Mouse (Mus musculus) heart, embryonic 14.5 days (tissue): ENCODE results near the gene Bcl2. TPM values are rescaled to one million over a fixed set of nuclear protein-coding genes. Genes with fewer than 3 reads are reported as not detected.

Source experiments
- ATAC-seq: fragments of 200-750 bp; cut with Nextera tagmentation; 2 replicates; pipeline ENCODE4 v1.8.0; 2017; ENCODE audit warnings: low read depth, moderate TSS enrichment; ENCODE audit not compliant: insufficient number of reproducible peaks, insufficient read depth, low FRiP score
- H3K27ac ChIP-seq, 2 experiments: fragments of 200-500 bp in 1 of 2; fragments of 300-500 bp in 1 of 2; sonication (generic) in 1 of 2; replicated peaks in 1 of 2; 2 replicates each; pipeline ENCODE4 v1.5.1; 2012 to 2014; ENCODE audit warnings: low read depth in 2 of 2, low read length in 2 of 2, control low read depth in 1 of 2, mild to moderate bottlenecking in 1 of 2, mixed read lengths in 1 of 2; ENCODE audit not compliant: control insufficient read depth in 1 of 2, insufficient read depth in 1 of 2
- H3K27me3 ChIP-seq: fragments of 300-500 bp; sonication (generic); 2 replicates; pipeline ENCODE4 v1.6.1; 2014; ENCODE audit warnings: mild to moderate bottlenecking, low read length, control low read depth; ENCODE audit not compliant: control insufficient read depth, insufficient read depth
- H3K36me3 ChIP-seq: fragments of 300-500 bp; sonication (generic); 2 replicates; pipeline ENCODE4 v1.6.1; 2014; ENCODE audit warnings: mild to moderate bottlenecking, control low read depth, low read length, mixed read lengths; ENCODE audit not compliant: control insufficient read depth, insufficient read depth
- H3K4me1 ChIP-seq, 2 experiments: fragments of 200-500 bp in 1 of 2; fragments of 300-500 bp in 1 of 2; sonication (generic) in 1 of 2; 2 replicates each; pipeline ENCODE4 v1.6.1; 2012 to 2014; ENCODE audit warnings: low read length in 2 of 2, control low read depth in 1 of 2, mixed read lengths in 1 of 2; ENCODE audit not compliant: control insufficient read depth in 2 of 2, insufficient read depth in 2 of 2
- H3K4me2 ChIP-seq: fragments of 300-500 bp; sonication (generic); 2 replicates; pipeline ENCODE4 v1.6.1; 2014; ENCODE audit warnings: mild to moderate bottlenecking, low read length
- H3K4me3 ChIP-seq, 2 experiments: fragments of 200-500 bp in 1 of 2; fragments of 300-500 bp in 1 of 2; sonication (generic) in 1 of 2; 2 replicates each; pipeline ENCODE4 v1.5.1; 2012 to 2014; ENCODE audit warnings: low read length in 2 of 2, mild to moderate bottlenecking in 2 of 2, control low read depth in 1 of 2, low read depth in 1 of 2, moderate library complexity in 1 of 2; ENCODE audit not compliant: control insufficient read depth in 1 of 2, insufficient read depth in 1 of 2
- H3K9ac ChIP-seq: fragments of 300-500 bp; sonication (generic); 2 replicates; pipeline ENCODE4 v1.6.1; 2014; ENCODE audit warnings: mild to moderate bottlenecking, low read length
- H3K9me3 ChIP-seq: fragments of 300-500 bp; sonication (generic); 2 replicates; pipeline ENCODE4 v1.6.1; 2016; ENCODE audit warnings: low read length, control low read depth; ENCODE audit not compliant: control insufficient read depth
- WGBS: fragments of 180-500 bp; shearing (Covaris S2); extraction: QIAGEN DNeasy Blood & Tissue Kit; methylation state at CpG from one replicate; pipeline ENCODE4 v1.1.7; 2014; 5-methylcytosine and 5-hydroxymethylcytosine counted together
- polyA plus RNA-seq: library from polyadenylated mRNA; unstranded; fragments of >200 nt; fragmentation: Nextera tagmentation; extraction: Ambion mirVana; gene quantifications from 2 replicates; pipeline ENCODE4 v1.2.1, GENCODE M21; 2014

Gene Bcl2
- polyA plus RNA-seq, 1 experiment from 2014 or later: 6.2 TPM

GRCm38 (mm10) chr1:106582810-106583209 lies 131.3 kb downstream of the Bcl2 start:
- Histone ChIP-seq H3K4me1 (no peaks in the 10 kb centered on the region; a peak in 3 of 4 replicates), H3K27ac (no peak overlapping the region), H3K9ac (no peak overlapping the region), H3K9me3 (no peaks in the 10 kb centered on the region), H3K4me2 (no peak overlapping the region), H3K4me3 (no peak overlapping the region), H3K36me3 (no peaks in the 10 kb centered on the region), H3K27me3 (no peaks in the 10 kb centered on the region)
- no peak for ATAC-seq
- 87% methylated on average over 3 of the region's 3 CpGs for WGBS

- no peak overlapping the region for H3K4me3 ChIP-seq
- H3K9me3 ChIP-seq: no peaks in the 10 kb centered on the region
- ATAC-seq: no peak
- H3K4me2 ChIP-seq: no peak overlapping the region
- no peaks in the 10 kb centered on the region; a peak in 3 of 4 replicates for H3K4me1 ChIP-seq
- H3K9ac ChIP-seq: no peak overlapping the region
- 59% methylated on average over 2 of the region's 2 CpGs for WGBS
- no peaks in the 10 kb centered on the region for H3K36me3 ChIP-seq
- H3K27me3 ChIP-seq: no peaks in the 10 kb centered on the region
- no peak overlapping the region for H3K27ac ChIP-seq
Observed at GRCm38 (mm10) chr1:106581812-106582211, 132.3 kb downstream of the Bcl2 start.

GRCm38 (mm10) chr1:106579768-106580167 lies 134.3 kb downstream of the Bcl2 start:
- Histone ChIP-seq H3K9me3 (no peaks in the 10 kb centered on the region), H3K4me1 (no peaks in the 10 kb centered on the region; a peak in 3 of 4 replicates), H3K27me3 (no peaks in the 10 kb centered on the region), H3K36me3 (no peaks in the 10 kb centered on the region), H3K4me2 (no peak overlapping the region), H3K27ac (no peak overlapping the region), H3K4me3 (no peak overlapping the region), H3K9ac (no peak overlapping the region)
- WGBS: 39% methylated on average over 1 of the region's 1 CpGs
- ATAC-seq: no peak

- WGBS: 88% methylated on average over 2 of the region's 2 CpGs
Observed at GRCm38 (mm10) chr1:106572506-106572905, 141.6 kb downstream of the Bcl2 start.

GRCm38 (mm10) chr1:106570870-106571269 lies 143.2 kb downstream of the Bcl2 start:
- Histone ChIP-seq H3K36me3 (no peaks in the 10 kb centered on the region), H3K4me2 (no peak overlapping the region), H3K9me3 (no peaks in the 10 kb centered on the region), H3K27me3 (no peaks in the 10 kb centered on the region), H3K4me3 (no peak overlapping the region), H3K4me1 (peaks cover 8 to 11% of the 10 kb centered on the region in 2 experiments), H3K27ac (no peak overlapping the region), H3K9ac (no peak overlapping the region)
- ATAC-seq: no peak
- WGBS: 95% methylated on average over 1 of the region's 1 CpGs

More at GRCm38 (mm10) chr1:106572506-106572905, 141.6 kb downstream of the Bcl2 start:
- no peaks in the 10 kb centered on the region for H3K27me3 ChIP-seq
- H3K4me3 ChIP-seq: no peak overlapping the region
- H3K9ac ChIP-seq: no peak overlapping the region
- ATAC-seq: no peak
- no peak overlapping the region for H3K27ac ChIP-seq
- H3K9me3 ChIP-seq: no peaks in the 10 kb centered on the region
- no peak overlapping the region for H3K4me2 ChIP-seq
- peaks cover 8 to 11% of the 10 kb centered on the region in 2 experiments for H3K4me1 ChIP-seq
- no peaks in the 10 kb centered on the region for H3K36me3 ChIP-seq

- H3K4me1 ChIP-seq: peaks cover 8 to 11% of the 10 kb centered on the region in 2 experiments
- H3K27me3 ChIP-seq: no peaks in the 10 kb centered on the region
- H3K9me3 ChIP-seq: no peaks in the 10 kb centered on the region
- ATAC-seq: peak; percentile 50; the same call in 1 of the 2 replicates
- no peak overlapping the region for H3K9ac ChIP-seq
- no peaks in the 10 kb centered on the region for H3K36me3 ChIP-seq
- WGBS: 29% methylated on average over 6 of the region's 6 CpGs
- H3K4me2 ChIP-seq: no peak overlapping the region
- H3K27ac ChIP-seq: no peak overlapping the region
- no peak overlapping the region for H3K4me3 ChIP-seq
Observed at GRCm38 (mm10) chr1:106570366-106570765, 143.7 kb downstream of the Bcl2 start.

GRCm38 (mm10) chr1:106569674-106570073 lies 144.4 kb downstream of the Bcl2 start:
- no peaks in the 10 kb centered on the region for H3K36me3 ChIP-seq
- no peaks in the 10 kb centered on the region for H3K27me3 ChIP-seq
- peaks cover 8 to 11% of the 10 kb centered on the region in 2 experiments for H3K4me1 ChIP-seq
- H3K4me3 ChIP-seq: no peak overlapping the region
- no peak for ATAC-seq
- no peak overlapping the region for H3K4me2 ChIP-seq
- H3K9me3 ChIP-seq: no peaks in the 10 kb centered on the region
- WGBS: 62% methylated on average over 6 of the region's 6 CpGs
- no peak overlapping the region for H3K27ac ChIP-seq
- no peak overlapping the region for H3K9ac ChIP-seq

- no peaks in the 10 kb centered on the region for H3K27me3 ChIP-seq
- no peaks in the 10 kb centered on the region for H3K9me3 ChIP-seq
- 64% methylated on average over 3 of the region's 3 CpGs for WGBS
- no peak overlapping the region for H3K27ac ChIP-seq
- no peak for ATAC-seq
- no peak overlapping the region for H3K4me3 ChIP-seq
- H3K36me3 ChIP-seq: no peaks in the 10 kb centered on the region
- H3K4me1 ChIP-seq: peaks cover 8 to 11% of the 10 kb centered on the region in 2 experiments
- no peak overlapping the region for H3K4me2 ChIP-seq
- H3K9ac ChIP-seq: no peak overlapping the region
Observed at GRCm38 (mm10) chr1:106568868-106569267, 145.2 kb downstream of the Bcl2 start.
